Mouse (Mus musculus): ENCODE results near the gene Reg4.

Gene Reg4

GRCm38 (mm10) chr3:98221856-98222255 is at the start of gene Reg4:
TSS of gene Reg4 (plus strand) at chr3:98222156.
- in situ Hi-C loops (cut with MboI, MseI): no loop called here

GRCm38 (mm10) chr3:98178340-98178739 is 43.6 kb upstream of the Reg4 start:
- in situ Hi-C loops (cut with MboI, MseI): no loop called here

- in situ Hi-C loops (cut with MboI, MseI): loop anchor here (5.0 kb wide), 1 partner anchor 131 kb away; no protein-coding TSS in a partner anchor
These were observed 41.2 kb upstream of the Reg4 start for GRCm38 (mm10) chr3:98180805-98181204.

- in situ Hi-C loops (cut with MboI, MseI): loop anchor here (5.0 kb wide), 1 partner anchor 42 kb away; no protein-coding TSS in a partner anchor
These were observed 36.7 kb upstream of the Reg4 start for GRCm38 (mm10) chr3:98185163-98185714.

- in situ Hi-C loops (cut with MboI, MseI): loop anchor here (5.0 kb wide), 1 partner anchor 40 kb away; no protein-coding TSS in a partner anchor
These were observed 34.2 kb upstream of the Reg4 start for GRCm38 (mm10) chr3:98187777-98188176.

- in situ Hi-C loops (cut with MboI, MseI): no loop called here
These were observed 24.0 kb upstream of the Reg4 start for GRCm38 (mm10) chr3:98197711-98198532.

GRCm38 (mm10) chr3:98199747-98200146 is 22.2 kb upstream of the Reg4 start:
- in situ Hi-C loops (cut with MboI, MseI): no loop called here

- in situ Hi-C loops (cut with MboI, MseI): no loop called here
These were observed 18.7 kb upstream of the Reg4 start for GRCm38 (mm10) chr3:98203282-98203681.

- in situ Hi-C loops (cut with MboI, MseI): no loop called here
These were observed 15.0 kb upstream of the Reg4 start for GRCm38 (mm10) chr3:98206977-98207376.

GRCm38 (mm10) chr3:98209161-98209560 is 12.8 kb upstream of the Reg4 start:
- in situ Hi-C loops (cut with MboI, MseI): no loop called here

GRCm38 (mm10) chr3:98210860-98211259 is 11.1 kb upstream of the Reg4 start:
- in situ Hi-C loops (cut with MboI, MseI): no loop called here

GRCm38 (mm10) chr3:98211301-98212081 is 10.5 kb upstream of the Reg4 start:
- in situ Hi-C loops (cut with MboI, MseI): no loop called here

GRCm38 (mm10) chr3:98216296-98216695 is 5.7 kb upstream of the Reg4 start:
- in situ Hi-C loops (cut with MboI, MseI): no loop called here

- in situ Hi-C loops (cut with MboI, MseI): no loop called here
These were observed 1.3 kb downstream of the Reg4 start for GRCm38 (mm10) chr3:98223263-98223662.

GRCm38 (mm10) chr3:98223783-98224580 is 2.0 kb downstream of the Reg4 start:
- in situ Hi-C loops (cut with MboI, MseI): no loop called here

- in situ Hi-C loops (cut with MboI, MseI): loop anchor here (5.0 kb wide), 1 partner anchor 38 kb away; no protein-coding TSS in a partner anchor
These were observed 3.0 kb downstream of the Reg4 start for GRCm38 (mm10) chr3:98224975-98225374.

GRCm38 (mm10) chr3:98225746-98226145 is 3.8 kb downstream of the Reg4 start:
- in situ Hi-C loops (cut with MboI, MseI): loop anchor here (5.0 kb wide), 1 partner anchor 38 kb away; no protein-coding TSS in a partner anchor

GRCm38 (mm10) chr3:98226988-98227610 is 5.1 kb downstream of the Reg4 start:
- in situ Hi-C loops (cut with MboI, MseI): loop anchor here (5.0 kb wide), 1 partner anchor 40 kb away; no protein-coding TSS in a partner anchor

- in situ Hi-C loops (cut with MboI, MseI): loop anchor here (5.0 kb wide), 1 partner anchor 40 kb away; no protein-coding TSS in a partner anchor
These were observed 5.8 kb downstream of the Reg4 start for GRCm38 (mm10) chr3:98227763-98228162.

GRCm38 (mm10) chr3:98229943-98230342 is 8.0 kb downstream of the Reg4 start:
- in situ Hi-C loops (cut with MboI, MseI): loop anchor here (5.0 kb wide), 1 partner anchor 43 kb away; no protein-coding TSS in a partner anchor

GRCm38 (mm10) chr3:98233504-98233903 is 11.5 kb downstream of the Reg4 start:
- in situ Hi-C loops (cut with MboI, MseI): no loop called here

Measured in T-helper 2 cell (primary cell).